Mouse (Mus musculus) midbrain, embryonic 14.5 days (tissue): ENCODE data around the gene Zfp318. TPM values are rescaled to one million over a fixed set of nuclear protein-coding genes. Genes with fewer than 3 reads are reported as not detected.

ENCODE experiments used
- ATAC-seq: fragments of 200-750 bp; cut with Nextera tagmentation; 2 replicates; pipeline ENCODE4 v1.8.0; 2017; ENCODE audit warnings: moderate number of reproducible peaks, moderate library complexity; ENCODE audit not compliant: low FRiP score, low TSS enrichment
- DNase-seq: peaks from one replicate; pipeline ENCODE4 v3.0.0-alpha.2; 2015
- H3K27ac ChIP-seq: fragments of 300-500 bp; sonication (generic); replicated peaks from 2 replicates; pipeline ENCODE4 v1.5.1; 2014; ENCODE audit warnings: mild to moderate bottlenecking, low read depth, low read length, moderate library complexity
- H3K27me3 ChIP-seq: fragments of 300-500 bp; sonication (generic); 2 replicates; pipeline ENCODE4 v1.6.1; 2014; ENCODE audit warnings: low read length, control low read depth, mixed read lengths; ENCODE audit not compliant: control insufficient read depth, insufficient read depth
- H3K36me3 ChIP-seq: fragments of 300-500 bp; sonication (generic); 2 replicates; pipeline ENCODE4 v1.6.1; 2014; ENCODE audit warnings: low read length, control low read depth; ENCODE audit not compliant: control insufficient read depth, insufficient read depth
- H3K4me1 ChIP-seq: fragments of 300-500 bp; sonication (generic); 2 replicates; pipeline ENCODE4 v1.6.1; 2014; ENCODE audit warnings: mild to moderate bottlenecking, antibody characterized with exemption, low read length, control low read depth; ENCODE audit not compliant: control insufficient read depth, insufficient read depth
- H3K4me2 ChIP-seq: fragments of 300-500 bp; sonication (generic); 2 replicates; pipeline ENCODE4 v1.6.1; 2014; ENCODE audit warnings: mild to moderate bottlenecking, low read length, moderate library complexity
- H3K4me3 ChIP-seq: fragments of 300-500 bp; sonication (generic); replicated peaks from 2 replicates; pipeline ENCODE4 v1.5.1; 2014; ENCODE audit warnings: low read depth, low read length
- H3K9ac ChIP-seq: fragments of 300-500 bp; sonication (generic); replicated peaks from 2 replicates; pipeline ENCODE4 v1.6.1; 2014; ENCODE audit warnings: mild to moderate bottlenecking, low read length, moderate library complexity
- H3K9me3 ChIP-seq: fragments of 300-500 bp; sonication (generic); 2 replicates; pipeline ENCODE4 v1.6.1; 2016; ENCODE audit warnings: low read length, control low read depth, mixed read lengths; ENCODE audit not compliant: control insufficient read depth
- whole genome bisulfite sequencing: fragments of 180-500 bp; shearing (Covaris S2); extraction: QIAGEN DNeasy Blood & Tissue Kit; methylation state at CpG from one replicate; pipeline ENCODE4 v1.1.7; 2014; 5-methylcytosine and 5-hydroxymethylcytosine counted together
- polyA plus RNA-seq: library from polyadenylated mRNA; unstranded; fragments of >200 nt; fragmentation: Nextera tagmentation; extraction: Ambion mirVana; gene quantifications from 2 replicates; pipeline ENCODE4 v1.2.1, GENCODE M21; 2014

Gene Zfp318
- polyA plus RNA-seq, 1 experiment from 2014 or later = 26.2 TPM

- H3K9ac ChIP-seq = no peak within 1 kb of the TSS
- no peaks in the 10 kb centered on the region for H3K36me3 ChIP-seq
- H3K9me3 ChIP-seq = no peaks in the 10 kb centered on the region
- peaks cover 5% of the 10 kb centered on the region for H3K27me3 ChIP-seq
- DNase-seq (no peak), ATAC-seq (no peak)
- no peak within 1 kb of the TSS for H3K27ac ChIP-seq
- H3K4me2 ChIP-seq = no peak within 1 kb of the TSS
- WGBS = 75% methylated on average over 4 of the region's 4 CpGs
- H3K4me3 ChIP-seq = no peak within 1 kb of the TSS
- no peaks in the 10 kb centered on the region for H3K4me1 ChIP-seq
Measured at GRCm38 (mm10) chr17:46438298-46438873, 54.9 kb downstream of the Zfp318 start, which contains the start of gene Slc22a7. Gene Slc22a7 (minus strand): TSS chr17:46438457.

- Histone ChIP-seq H3K4me1 (no peaks in the 10 kb centered on the region), H3K9ac (no peak overlapping the region), H3K36me3 (no peaks in the 10 kb centered on the region), H3K4me2 (no peak overlapping the region), H3K4me3 (no peak overlapping the region), H3K9me3 (no peaks in the 10 kb centered on the region), H3K27ac (no peak overlapping the region), H3K27me3 (peaks cover 13% of the 10 kb centered on the region)
- ATAC-seq = no peak
- DNase-seq = no peak
- 93% methylated on average over 10 of the region's 10 CpGs for WGBS
Measured at GRCm38 (mm10) chr17:46439176-46439575, 55.6 kb downstream of the Zfp318 start.

- WGBS = 5% methylated on average over 50 of the region's 50 CpGs
- H3K36me3 ChIP-seq = peaks cover 16% of the 10 kb centered on the region; the same call in 1 of the 2 replicates
- no peaks in the 10 kb centered on the region for H3K9me3 ChIP-seq
- DNase-seq (no peak), ATAC-seq (no peak)
- H3K9ac ChIP-seq = no peak overlapping the region
- no peaks in the 10 kb centered on the region for H3K4me1 ChIP-seq
- H3K4me3 ChIP-seq = no peak overlapping the region
- no peak overlapping the region for H3K27ac ChIP-seq
- H3K4me2 ChIP-seq = no peak overlapping the region
- H3K27me3 ChIP-seq = peaks cover 29% of the 10 kb centered on the region
Measured at GRCm38 (mm10) chr17:46444839-46445579, 61.5 kb downstream of the Zfp318 start.

- no peak overlapping the region for H3K4me3 ChIP-seq
- no peak for ATAC-seq
- H3K9me3 ChIP-seq = no peaks in the 10 kb centered on the region
- H3K4me1 ChIP-seq = no peaks in the 10 kb centered on the region
- 88% methylated on average over 16 of the region's 16 CpGs for WGBS
- no peak for DNase-seq
- H3K4me2 ChIP-seq = no peak overlapping the region
- peaks cover 16% of the 10 kb centered on the region; the same call in 1 of the 2 replicates for H3K36me3 ChIP-seq
- H3K27ac ChIP-seq = no peak overlapping the region
- peaks cover 29% of the 10 kb centered on the region for H3K27me3 ChIP-seq
- no peak overlapping the region for H3K9ac ChIP-seq
Measured at GRCm38 (mm10) chr17:46446264-46446663, 62.7 kb downstream of the Zfp318 start.

GRCm38 (mm10) chr17:46452683-46453082 is 69.2 kb downstream of the Zfp318 start:
- H3K4me1 ChIP-seq = peaks cover 40% of the 10 kb centered on the region
- H3K27me3 ChIP-seq = no peaks in the 10 kb centered on the region
- 26% methylated on average over 5 of the region's 5 CpGs for WGBS
- 0 out of 2 replicates have a peak, but pooled peaks cover 3% of the 10 kb centered on the region for H3K36me3 ChIP-seq
- H3K4me2 ChIP-seq = no peak overlapping the region
- ATAC-seq (no peak), DNase-seq (no peak)
- H3K9me3 ChIP-seq = no peaks in the 10 kb centered on the region
- no peak overlapping the region for H3K27ac ChIP-seq
- no peak overlapping the region for H3K9ac ChIP-seq
- H3K4me3 ChIP-seq = no peak overlapping the region

- no peak for ATAC-seq
- no peak for DNase-seq
- H3K4me1 ChIP-seq = peaks cover 40% of the 10 kb centered on the region
- peaks cover 6% of the 10 kb centered on the region; the same call in 1 of the 2 replicates for H3K36me3 ChIP-seq
- WGBS = 4% methylated on average over 13 of the region's 13 CpGs
- no peak overlapping the region; the same call in 1 of the 2 replicates for H3K9ac ChIP-seq
- no peaks in the 10 kb centered on the region for H3K27me3 ChIP-seq
- no peaks in the 10 kb centered on the region for H3K9me3 ChIP-seq
- H3K27ac ChIP-seq = peak overlapping the region; percentile 60; the same call in 1 of the 2 replicates
- no peak overlapping the region for H3K4me3 ChIP-seq
- H3K4me2 ChIP-seq = peak overlapping the region; percentile 58
Measured at GRCm38 (mm10) chr17:46453302-46453948, 69.9 kb downstream of the Zfp318 start.

GRCm38 (mm10) chr17:46453970-46454411 is 70.5 kb downstream of the Zfp318 start:
- peaks cover 12% of the 10 kb centered on the region; the same call in 1 of the 2 replicates for H3K36me3 ChIP-seq
- peaks cover 40% of the 10 kb centered on the region for H3K4me1 ChIP-seq
- no peaks in the 10 kb centered on the region for H3K27me3 ChIP-seq
- peak; percentile 68 for DNase-seq
- H3K27ac ChIP-seq = peak overlapping the region; percentile 60
- peak overlapping the region; percentile 58 for H3K4me2 ChIP-seq
- no peak overlapping the region; the same call in 1 of the 2 replicates for H3K9ac ChIP-seq
- ATAC-seq = peak; percentile 22; the same call in 1 of the 2 replicates
- under 1% methylated on average over 26 of the region's 26 CpGs for WGBS
- H3K4me3 ChIP-seq = peak overlapping the region; percentile 24
- no peaks in the 10 kb centered on the region for H3K9me3 ChIP-seq

- H3K4me3 ChIP-seq = peak overlapping the region; percentile 24
- no peaks in the 10 kb centered on the region for H3K27me3 ChIP-seq
- H3K36me3 ChIP-seq = peaks cover 16% of the 10 kb centered on the region
- DNase-seq (peak; percentile 62), ATAC-seq (peak; percentile 32; the same call in 1 of the 2 replicates)
- peak overlapping the region; percentile 58 for H3K4me2 ChIP-seq
- peaks cover 40% of the 10 kb centered on the region for H3K4me1 ChIP-seq
- H3K27ac ChIP-seq = peak overlapping the region; percentile 60; the same call in 1 of the 2 replicates
- H3K9me3 ChIP-seq = no peaks in the 10 kb centered on the region
- WGBS = 1% methylated on average over 9 of the region's 9 CpGs
- peak overlapping the region; percentile 29; the same call in 1 of the 2 replicates for H3K9ac ChIP-seq
Measured at GRCm38 (mm10) chr17:46454539-46454938, 71.0 kb downstream of the Zfp318 start.
